Mouse (Mus musculus) CH12.LX (cell line): Measurements from ENCODE around the gene Rbm47.

ENCODE experiments used
- CTCF ChIP-seq, 2 experiments: IDR thresholded peaks in 1 of 2; conservative IDR thresholded peaks in 1 of 2; 2 replicates each; pipeline ENCODE4 v1.5.1; 2011 to 2012; ENCODE audit warnings: low read depth in 2 of 2, low read length in 2 of 2, improper control_type of control experiment in 1 of 2, inconsistent platforms in 1 of 2, mild to moderate bottlenecking in 1 of 2, moderate library complexity in 1 of 2
- E2F4 ChIP-seq: IDR thresholded peaks from 2 replicates; pipeline ENCODE4 v1.6.1; 2011; ENCODE audit warnings: low read depth, low read length, improper control_type of control experiment; ENCODE audit not compliant: insufficient replicate concordance
- EP300 ChIP-seq: IDR thresholded peaks from 2 replicates; pipeline ENCODE4 v1.6.1; 2011; ENCODE audit warnings: low read length, improper control_type of control experiment
- ETS1 ChIP-seq: conservative IDR thresholded peaks from 2 replicates; pipeline ENCODE4 v1.6.1; 2012; ENCODE audit warnings: low read depth, mild to moderate bottlenecking, inconsistent platforms, low read length, improper control_type of control experiment, moderate library complexity
- GABPA ChIP-seq: IDR thresholded peaks from 2 replicates; pipeline ENCODE4 v1.6.1; 2012; ENCODE audit warnings: low read depth, low read length, improper control_type of control experiment, inconsistent platforms; ENCODE audit not compliant: insufficient replicate concordance
- MXI1 ChIP-seq: IDR thresholded peaks from 2 replicates; pipeline ENCODE4 v1.6.1; 2011; ENCODE audit warnings: mild to moderate bottlenecking, low read depth, low read length, improper control_type of control experiment
- PAX5 ChIP-seq: IDR thresholded peaks from 2 replicates; pipeline ENCODE4 v1.6.1; 2012; ENCODE audit warnings: low read length, inconsistent platforms, mixed read lengths
- POLR2A ChIP-seq: IDR thresholded peaks from 2 replicates; pipeline ENCODE4 v1.6.1; 2011; ENCODE audit warnings: low read depth, mild to moderate bottlenecking, improper control_type of control experiment, low read length
- SIN3A ChIP-seq: IDR thresholded peaks from 2 replicates; pipeline ENCODE4 v1.6.1; 2012; ENCODE audit warnings: low read length, improper control_type of control experiment, inconsistent platforms
- USF1 ChIP-seq: IDR thresholded peaks from 2 replicates; pipeline ENCODE4 v1.6.1; 2014; ENCODE audit warnings: low read depth, mild to moderate bottlenecking, inconsistent platforms, low read length, improper control_type of control experiment

GRCm38 (mm10) chr5:66014437-66014836 is 158.5 kb downstream of the Rbm47 start:
- no peak for TF ChIP-seq GABPA
- no peak for TF ChIP-seq E2F4
- TF ChIP-seq PAX5, result no peak
- no peak for TF ChIP-seq MXI1
- no peak for TF ChIP-seq POLR2A
- TF ChIP-seq CTCF (conservative IDR thresholded peaks at IDR 0.05 in 1 of 2, IDR thresholded peaks at IDR 0.05 in 1 of 2; ENCODE audit: low read depth in 2 of 2, low read length in 2 of 2), result no peak
- TF ChIP-seq USF1, result no peak
- no peak for TF ChIP-seq EP300
- TF ChIP-seq ETS1, result no peak
- TF ChIP-seq SIN3A, result no peak
